In genomic region chr3:79187912-79188311, GRCm38 (mm10) we compare ENCODE assay signal across 27 mouse cellular contexts.
"Had no signal": no experiment of that assay in that cellular context is flagged by ENCODE, and none has a peak within 500 bp of the region (broad histone marks: within the 10 kb centered on the region; RNA-seq: fewer than 3 reads in every experiment).

No protein-coding gene starts in this region.

- H3K4me1 ChIP-seq: embryonic facial prominence, embryonic 12.5 days; embryonic facial prominence, embryonic 13.5 days; forebrain, embryonic 10.5 days had no signal

- H3K4me3 ChIP-seq: embryonic facial prominence, embryonic 12.5 days; embryonic facial prominence, embryonic 13.5 days; embryonic facial prominence, embryonic 15.5 days; erythroblast, embryonic 14.5 days; forebrain, embryonic 10.5 days; forebrain, embryonic 12.5 days; forebrain, embryonic 13.5 days; forebrain, embryonic 15.5 days; gastrocnemius, adult 2 months; heart, adult 2 months; heart, embryonic 10.5 days had no signal

- H3K9ac ChIP-seq: embryonic facial prominence, embryonic 12.5 days; embryonic facial prominence, embryonic 13.5 days; embryonic facial prominence, embryonic 15.5 days; forebrain, embryonic 12.5 days; forebrain, embryonic 13.5 days; forebrain, embryonic 15.5 days; forebrain, postnatal 0 days had no signal

- H3K36me3 ChIP-seq: embryonic facial prominence, embryonic 12.5 days; embryonic facial prominence, embryonic 13.5 days; embryonic facial prominence, embryonic 15.5 days; forebrain, embryonic 10.5 days; forebrain, embryonic 12.5 days; forebrain, embryonic 15.5 days; heart, embryonic 10.5 days had no signal

- H3K27me3 ChIP-seq: embryonic facial prominence, embryonic 12.5 days; embryonic facial prominence, embryonic 13.5 days; embryonic facial prominence, embryonic 15.5 days; forebrain, embryonic 12.5 days; forebrain, embryonic 13.5 days; forebrain, embryonic 15.5 days had no signal

- ATAC-seq: forebrain, embryonic 13.5 days; forebrain, embryonic 14.5 days; forebrain, embryonic 15.5 days; forebrain, embryonic 16.5 days; forebrain, postnatal 0 days had no signal

- DNase-seq: cerebellum, adult 2 months; cerebellum, adult 8-10 months; cerebellum, adult 9-10 months; cerebellum, adult 9-11 months; cerebellum, postnatal 10 days; cerebellum, postnatal 14 days; cerebellum, postnatal 25 days; cerebellum, postnatal 36 days; embryo, embryonic 11 days; forebrain, postnatal 0 days; gastrocnemius, adult 2 months; gastrocnemius, postnatal 10 days; gastrocnemius, postnatal 14 days; gastrocnemius, postnatal 25 days; gastrocnemius, postnatal 36 days; heart, adult 2 months had no signal

- H3K27ac ChIP-seq: embryonic facial prominence, embryonic 12.5 days; embryonic facial prominence, embryonic 13.5 days; embryonic facial prominence, embryonic 15.5 days; forebrain, embryonic 10.5 days; forebrain, embryonic 12.5 days; forebrain, embryonic 13.5 days; forebrain, embryonic 15.5 days; gastrocnemius, adult 2 months; heart, adult 2 months; heart, embryonic 10.5 days had no signal

- H3K4me2 ChIP-seq: embryonic facial prominence, embryonic 12.5 days; embryonic facial prominence, embryonic 13.5 days; embryonic facial prominence, embryonic 15.5 days; forebrain, embryonic 12.5 days; forebrain, embryonic 13.5 days; forebrain, embryonic 15.5 days had no signal

- H3K9me3 ChIP-seq: embryonic facial prominence, embryonic 12.5 days; embryonic facial prominence, embryonic 13.5 days; embryonic facial prominence, embryonic 15.5 days; forebrain, embryonic 10.5 days; forebrain, embryonic 12.5 days; forebrain, embryonic 13.5 days; forebrain, embryonic 15.5 days; heart, embryonic 10.5 days had no signal
